Mouse (Mus musculus) hindbrain, embryonic 15.5 days (tissue): ENCODE data around the gene Tsen15. TPM values are rescaled to one million over a fixed set of nuclear protein-coding genes. Genes with fewer than 3 reads are reported as not detected.

ENCODE experiments used
- ATAC-seq: fragments of 200-750 bp; cut with Nextera tagmentation; 2 replicates; pipeline ENCODE4 v1.8.0; 2017; ENCODE audit warnings: low read depth, moderate number of reproducible peaks, moderate TSS enrichment; ENCODE audit not compliant: low FRiP score
- H3K27ac ChIP-seq: fragments of 300-500 bp; sonication (generic); replicated peaks from 2 replicates; pipeline ENCODE4 v1.5.1; 2015; ENCODE audit warnings: mild to moderate bottlenecking, inconsistent platforms
- H3K27me3 ChIP-seq: fragments of 300-500 bp; sonication (generic); 2 replicates; pipeline ENCODE4 v1.6.1; 2015; ENCODE audit warnings: control low read depth, inconsistent platforms
- H3K36me3 ChIP-seq: fragments of 300-500 bp; sonication (generic); 2 replicates; pipeline ENCODE4 v1.6.1; 2015; ENCODE audit warnings: control low read depth, inconsistent platforms
- H3K4me1 ChIP-seq: fragments of 300-500 bp; sonication (generic); replicated peaks from 2 replicates; pipeline ENCODE4 v1.6.1; 2015; ENCODE audit warnings: control low read depth, inconsistent platforms
- H3K4me2 ChIP-seq: fragments of 300-500 bp; sonication (generic); 2 replicates; pipeline ENCODE4 v1.6.1; 2015; ENCODE audit warnings: moderate library complexity, mild to moderate bottlenecking, inconsistent platforms
- H3K4me3 ChIP-seq: fragments of 300-500 bp; sonication (generic); 2 replicates; pipeline ENCODE4 v1.5.1; 2015; ENCODE audit warnings: mild to moderate bottlenecking, inconsistent platforms
- H3K9ac ChIP-seq: fragments of 300-500 bp; sonication (generic); 2 replicates; pipeline ENCODE4 v1.6.1; 2015; ENCODE audit warnings: inconsistent platforms
- H3K9me3 ChIP-seq: fragments of 300-500 bp; sonication (generic); 2 replicates; pipeline ENCODE4 v1.6.1; 2016; ENCODE audit warnings: control low read depth, inconsistent platforms
- WGBS: fragments of 180-500 bp; shearing (Covaris S2); methylation state at CpG from one replicate; pipeline ENCODE4 v1.1.7; 2015; 5-methylcytosine and 5-hydroxymethylcytosine counted together
- polyA plus RNA-seq: library from polyadenylated mRNA; unstranded; fragments of >200 nt; fragmentation: Nextera tagmentation; extraction: Ambion mirVana; gene quantifications from 2 replicates; pipeline ENCODE4 v1.2.1, GENCODE M21; 2015

Tsen15 gene
- polyA plus RNA-seq = 39.9 and 43.8 TPM in 2 replicates

GRCm38 (mm10) chr1:152386188-152386835 is at the start of gene Tsen15:
Gene Tsen15, minus strand, starts transcription at chr1:152386688.
- Histone ChIP-seq H3K9ac (peak within 1 kb of the TSS; percentile 84), H3K4me2 (peak within 1 kb of the TSS; percentile 73), H3K27ac (no peak within 1 kb of the TSS), H3K4me3 (peak within 1 kb of the TSS; percentile 90), H3K9me3 (no peaks in the 10 kb centered on the region), H3K36me3 (0 out of 2 replicates have a peak, but pooled peaks cover 6% of the 10 kb centered on the region), H3K4me1 (0 out of 2 replicates have a peak, but pooled peaks cover 4% of the 10 kb centered on the region), H3K27me3 (0 out of 2 replicates have a peak, but pooled peaks cover 2% of the 10 kb centered on the region)
- under 1% methylated on average over 56 of the region's 57 CpGs for WGBS
- peak; percentile 94 for ATAC-seq

DNA sequence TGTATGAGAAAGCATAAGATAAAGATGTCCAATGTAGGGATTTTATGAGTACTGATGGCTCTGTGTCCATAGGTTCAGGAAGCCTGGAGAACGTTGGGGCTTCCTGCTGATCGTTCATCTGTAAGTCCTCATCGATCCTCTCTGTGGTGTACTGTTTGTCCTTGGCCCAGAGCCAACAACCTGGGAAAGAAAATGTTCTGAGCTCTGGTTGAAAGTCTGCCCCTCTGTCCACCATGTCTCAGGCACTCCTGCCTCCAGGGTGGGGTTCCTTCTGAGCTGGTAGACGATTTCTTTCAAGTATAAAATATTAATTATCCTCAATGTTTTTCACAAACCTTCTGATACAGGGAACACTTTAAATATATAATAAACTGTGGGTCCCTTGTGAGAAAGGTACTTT is 47.7 kb upstream of the Tsen15 start:
- Histone ChIP-seq H3K9ac (no peak overlapping the region), H3K36me3 (no peaks in the 10 kb centered on the region), H3K4me2 (no peak overlapping the region), H3K27ac (no peak overlapping the region), H3K4me1 (no peaks in the 10 kb centered on the region), H3K27me3 (no peaks in the 10 kb centered on the region), H3K4me3 (no peak overlapping the region), H3K9me3 (no peaks in the 10 kb centered on the region)
- WGBS = 75% methylated on average over 4 of the region's 4 CpGs
- no peak for ATAC-seq

- Histone ChIP-seq H3K9me3 (no peaks in the 10 kb centered on the region), H3K4me2 (no peak overlapping the region), H3K4me1 (no peaks in the 10 kb centered on the region), H3K27me3 (no peaks in the 10 kb centered on the region), H3K9ac (no peak overlapping the region), H3K27ac (no peak overlapping the region), H3K4me3 (no peak overlapping the region), H3K36me3 (no peaks in the 10 kb centered on the region)
- no peak for ATAC-seq
- 92% methylated on average over 7 of the region's 7 CpGs for WGBS
These were observed 43.3 kb upstream of the Tsen15 start for GRCm38 (mm10) chr1:152429805-152430204.

GRCm38 (mm10) chr1:152427912-152428581 is 41.6 kb upstream of the Tsen15 start:
- Histone ChIP-seq H3K4me2 (no peak overlapping the region), H3K4me3 (no peak overlapping the region), H3K27me3 (no peaks in the 10 kb centered on the region), H3K9ac (no peak overlapping the region), H3K27ac (no peak overlapping the region), H3K4me1 (no peaks in the 10 kb centered on the region), H3K9me3 (no peaks in the 10 kb centered on the region), H3K36me3 (no peaks in the 10 kb centered on the region)
- 82% methylated on average over 12 of the region's 12 CpGs for WGBS
- no peak for ATAC-seq

GRCm38 (mm10) chr1:152423052-152423451 is 36.6 kb upstream of the Tsen15 start:
- no peaks in the 10 kb centered on the region for H3K4me1 ChIP-seq

GRCm38 (mm10) chr1:152422295-152422694 is 35.8 kb upstream of the Tsen15 start:
- Histone ChIP-seq H3K9me3 (no peaks in the 10 kb centered on the region), H3K4me3 (no peak overlapping the region), H3K4me2 (no peak overlapping the region), H3K27ac (no peak overlapping the region), H3K36me3 (no peaks in the 10 kb centered on the region), H3K27me3 (no peaks in the 10 kb centered on the region), H3K9ac (no peak overlapping the region), H3K4me1 (0 out of 2 replicates have a peak, but pooled peaks cover 5% of the 10 kb centered on the region)
- ATAC-seq = no peak
- 83% methylated on average over 3 of the region's 3 CpGs for WGBS

More at GRCm38 (mm10) chr1:152423052-152423451, 36.6 kb upstream of the Tsen15 start:
- no peak overlapping the region for H3K27ac ChIP-seq
- 88% methylated on average over 3 of the region's 3 CpGs for WGBS
- H3K36me3 ChIP-seq = no peaks in the 10 kb centered on the region
- no peak overlapping the region for H3K4me3 ChIP-seq
- H3K27me3 ChIP-seq = no peaks in the 10 kb centered on the region
- H3K9ac ChIP-seq = no peak overlapping the region
- no peaks in the 10 kb centered on the region for H3K9me3 ChIP-seq
- no peak for ATAC-seq
- no peak overlapping the region for H3K4me2 ChIP-seq

DNA sequence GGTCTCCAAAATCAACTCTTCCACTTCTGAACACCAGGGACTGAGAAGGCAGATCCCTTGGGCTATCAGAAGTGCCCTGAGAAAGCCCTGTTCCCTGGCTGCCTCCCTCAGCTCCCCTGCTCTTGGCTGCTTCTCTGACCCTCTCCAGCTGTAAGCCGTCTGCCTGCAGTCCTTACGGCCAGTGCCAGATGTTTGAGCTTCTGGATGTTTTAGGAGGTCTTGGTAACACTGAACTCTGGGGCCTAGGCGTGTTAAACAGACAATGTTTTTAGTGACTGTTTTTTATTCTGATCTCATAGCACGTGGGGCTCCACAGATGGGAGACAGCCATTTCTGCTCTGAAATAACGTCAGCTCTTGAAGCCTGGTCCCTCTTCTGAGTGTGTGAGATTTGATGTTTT is 31.1 kb upstream of the Tsen15 start:
- Histone ChIP-seq H3K27ac (no peak overlapping the region), H3K9me3 (no peaks in the 10 kb centered on the region), H3K4me3 (no peak overlapping the region), H3K4me2 (no peak overlapping the region), H3K4me1 (0 out of 2 replicates have a peak, but pooled peaks cover 5% of the 10 kb centered on the region), H3K27me3 (no peaks in the 10 kb centered on the region), H3K36me3 (no peaks in the 10 kb centered on the region), H3K9ac (no peak overlapping the region)
- ATAC-seq = no peak
- WGBS = 37% methylated on average over 5 of the region's 5 CpGs

- Histone ChIP-seq H3K4me1 (0 out of 2 replicates have a peak, but pooled peaks cover 5% of the 10 kb centered on the region), H3K36me3 (no peaks in the 10 kb centered on the region), H3K27ac (no peak overlapping the region), H3K4me3 (no peak overlapping the region), H3K9ac (no peak overlapping the region), H3K9me3 (no peaks in the 10 kb centered on the region), H3K27me3 (no peaks in the 10 kb centered on the region), H3K4me2 (no peak overlapping the region)
- ATAC-seq = no peak
- WGBS = 90% methylated on average over 13 of the region's 13 CpGs
These were observed 29.9 kb upstream of the Tsen15 start for GRCm38 (mm10) chr1:152416306-152416904.

GRCm38 (mm10) chr1:152414451-152414850 is 28.0 kb upstream of the Tsen15 start:
- 0 out of 2 replicates have a peak, but pooled peaks cover 5% of the 10 kb centered on the region for H3K4me1 ChIP-seq
- H3K9ac ChIP-seq = no peak overlapping the region
- no peaks in the 10 kb centered on the region for H3K36me3 ChIP-seq
- no peaks in the 10 kb centered on the region for H3K9me3 ChIP-seq
- H3K27me3 ChIP-seq = no peaks in the 10 kb centered on the region
- 69% methylated on average over 10 of the region's 10 CpGs for WGBS
- no peak for ATAC-seq
- no peak overlapping the region for H3K4me2 ChIP-seq
- H3K27ac ChIP-seq = no peak overlapping the region
- H3K4me3 ChIP-seq = no peak overlapping the region

- Histone ChIP-seq H3K4me3 (no peak overlapping the region), H3K27me3 (no peaks in the 10 kb centered on the region), H3K9ac (no peak overlapping the region), H3K4me2 (no peak overlapping the region), H3K36me3 (no peaks in the 10 kb centered on the region), H3K9me3 (no peaks in the 10 kb centered on the region), H3K27ac (no peak overlapping the region), H3K4me1 (0 out of 2 replicates have a peak, but pooled peaks cover 5% of the 10 kb centered on the region)
- no peak for ATAC-seq
- WGBS = 79% methylated on average over 1 of the region's 1 CpGs
These were observed 27.5 kb upstream of the Tsen15 start for GRCm38 (mm10) chr1:152413961-152414360.

- no peaks in the 10 kb centered on the region for H3K27me3 ChIP-seq
- 0 out of 2 replicates have a peak, but pooled peaks cover 5% of the 10 kb centered on the region for H3K4me1 ChIP-seq
- WGBS = 100% methylated on average over 2 of the region's 2 CpGs
- H3K36me3 ChIP-seq = no peaks in the 10 kb centered on the region
- H3K9me3 ChIP-seq = no peaks in the 10 kb centered on the region
- no peak for ATAC-seq
- no peak overlapping the region for H3K4me2 ChIP-seq
- H3K9ac ChIP-seq = no peak overlapping the region
- H3K27ac ChIP-seq = no peak overlapping the region
- no peak overlapping the region for H3K4me3 ChIP-seq
These were observed 26.6 kb upstream of the Tsen15 start for GRCm38 (mm10) chr1:152413116-152413515.

DNA sequence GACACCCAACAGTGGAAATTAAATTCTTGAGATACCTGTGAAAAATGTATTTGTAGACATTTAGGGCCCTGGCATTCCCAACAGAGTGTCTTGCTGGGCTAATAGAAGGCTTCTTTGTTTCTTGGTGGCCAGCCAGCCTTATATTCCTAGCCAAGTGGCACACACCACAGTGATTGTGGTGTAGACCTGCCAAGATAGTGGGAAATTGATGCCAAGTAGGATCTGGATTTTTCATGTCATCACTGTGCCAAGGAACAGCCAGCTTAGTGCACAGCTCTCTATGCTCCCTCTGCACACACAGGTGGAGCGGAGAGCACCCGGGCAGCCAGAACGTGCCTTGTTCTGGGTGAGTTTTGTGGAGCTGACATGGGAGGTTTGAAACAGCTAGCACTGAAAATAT is 24.2 kb upstream of the Tsen15 start:
- WGBS = 70% methylated on average over 3 of the region's 3 CpGs
- Histone ChIP-seq H3K27me3 (no peaks in the 10 kb centered on the region), H3K9ac (no peak overlapping the region), H3K27ac (no peak overlapping the region), H3K4me2 (no peak overlapping the region), H3K36me3 (no peaks in the 10 kb centered on the region), H3K4me3 (no peak overlapping the region), H3K4me1 (peaks cover 7% of the 10 kb centered on the region; the same call in 1 of the 2 replicates), H3K9me3 (no peaks in the 10 kb centered on the region)
- peak; percentile 61; the same call in 1 of the 2 replicates for ATAC-seq
